Mouse (Mus musculus) cortical plate, adult 2 months (tissue): ENCODE data around the gene Bhlha9. TPM values are rescaled to one million over a fixed set of nuclear protein-coding genes. Genes with fewer than 3 reads are reported as not detected.

ENCODE experiments used
- H3K27ac ChIP-seq: fragments of 200-500 bp; 2 replicates; pipeline ENCODE4 v1.5.1; 2012; ENCODE audit warnings: low read length, control low read depth, inconsistent platforms; ENCODE audit not compliant: insufficient read depth
- H3K4me1 ChIP-seq: fragments of 200-500 bp; 2 replicates; pipeline ENCODE4 v1.6.1; 2011; ENCODE audit warnings: low read length; ENCODE audit not compliant: control insufficient read depth, insufficient read depth
- H3K4me3 ChIP-seq: fragments of 200-500 bp; 2 replicates; pipeline ENCODE4 v1.5.1; 2011; ENCODE audit warnings: mild to moderate bottlenecking, low read length, control low read depth; ENCODE audit not compliant: insufficient read depth
- CTCF ChIP-seq: fragments of 200-500 bp; IDR thresholded peaks from 2 replicates; pipeline ENCODE4 v1.5.1; 2011; ENCODE audit warnings: mild to moderate bottlenecking, control low read depth, low read length; ENCODE audit not compliant: insufficient read depth; ENCODE audit errors: extremely low read depth
- POLR2A ChIP-seq: fragments of 200-500 bp; IDR thresholded peaks from 2 replicates; pipeline ENCODE4 v1.6.1; 2011; ENCODE audit warnings: mild to moderate bottlenecking, low read length, control low read depth; ENCODE audit not compliant: insufficient read depth; ENCODE audit errors: extremely low read depth
- polyA plus RNA-seq: library from polyadenylated mRNA; depleted of rRNA; stranded (reverse); fragments of >200 nt; gene quantifications from 2 replicates; pipeline ENCODE4 v1.2.3, GENCODE M21; 2012; rRNA removed

Gene Bhlha9
- 3.5 and 4.5 TPM in 2 replicates for polyA plus RNA-seq

DNA sequence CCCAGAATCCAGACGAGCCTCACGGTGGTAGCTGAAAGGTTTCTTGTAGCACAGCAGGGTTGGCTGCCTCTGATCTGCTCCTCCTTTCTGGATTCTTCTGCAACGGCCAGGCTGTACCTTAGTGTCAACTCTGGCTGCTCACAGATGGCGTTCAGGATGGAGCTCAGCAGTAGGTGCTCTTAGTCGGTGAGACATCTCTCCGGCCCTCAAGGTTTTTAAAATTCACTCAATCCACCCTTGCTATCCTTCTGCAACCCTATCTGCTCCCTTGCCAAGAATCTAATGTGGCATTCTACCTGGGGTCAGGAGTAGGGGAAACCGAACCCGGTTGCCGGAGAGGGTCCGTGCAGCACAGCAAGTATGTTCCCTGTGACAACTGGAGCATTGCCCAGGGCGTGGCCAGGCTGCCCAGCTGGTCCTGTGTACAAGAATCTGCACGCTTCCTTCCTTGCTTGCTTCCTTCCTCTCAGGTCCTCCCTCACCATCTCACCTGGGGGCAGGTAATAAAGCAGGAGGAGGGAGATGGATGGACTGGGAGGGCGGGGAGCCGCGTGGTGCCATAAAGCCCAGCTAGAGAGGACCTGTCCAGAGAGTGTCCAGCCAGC is at the start of gene Bhlha9:
TSS of gene Bhlha9 (plus strand) at position 600 of the 605 bp plus-strand sequence.
- peak within 1 kb of the TSS; percentile 35 for H3K4me3 ChIP-seq
- TF ChIP-seq CTCF (no peak), POLR2A (no peak)
- peaks cover 5% of the 10 kb centered on the region; the same call in 1 of the 2 replicates for H3K4me1 ChIP-seq
- H3K27ac ChIP-seq, result peak within 1 kb of the TSS; percentile 69

DNA sequence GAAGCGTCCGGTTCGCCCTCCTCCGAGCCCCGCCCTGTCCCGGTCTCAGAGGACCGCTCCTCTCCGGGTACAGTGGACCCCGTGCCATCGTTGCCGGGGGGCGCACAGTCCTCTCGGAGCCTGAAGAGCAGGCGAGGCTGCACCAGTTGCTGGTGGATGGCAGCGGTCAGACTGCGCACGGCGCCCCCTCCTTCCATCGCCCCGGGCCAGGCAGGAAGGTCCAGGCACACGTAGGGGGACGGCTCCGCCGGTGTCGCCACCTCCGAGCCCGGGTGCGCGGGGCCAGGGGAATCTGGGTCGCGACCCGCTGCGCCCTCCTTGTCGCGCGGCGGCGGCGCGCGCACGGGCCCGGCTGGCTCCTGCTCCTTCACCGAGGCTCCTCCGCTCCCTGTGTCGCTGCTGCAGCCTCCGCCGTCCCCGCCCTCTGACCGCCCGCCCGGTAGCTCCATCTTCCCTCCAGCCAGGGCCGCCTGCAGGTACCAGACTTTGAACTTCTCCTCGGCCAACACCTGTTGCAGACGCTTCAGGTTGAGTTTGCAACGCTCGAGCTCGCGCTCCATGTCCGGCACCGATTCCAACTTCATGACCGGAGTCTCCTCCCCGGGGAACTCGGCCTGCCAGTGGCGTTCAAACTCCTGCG is 49.6 kb upstream of the Bhlha9 start:
- Histone ChIP-seq H3K4me1 (no peaks in the 10 kb centered on the region), H3K4me3 (peak overlapping the region; percentile 37), H3K27ac (no peak overlapping the region)
- TF ChIP-seq CTCF, result no peak
- TF ChIP-seq POLR2A, result no peak

DNA sequence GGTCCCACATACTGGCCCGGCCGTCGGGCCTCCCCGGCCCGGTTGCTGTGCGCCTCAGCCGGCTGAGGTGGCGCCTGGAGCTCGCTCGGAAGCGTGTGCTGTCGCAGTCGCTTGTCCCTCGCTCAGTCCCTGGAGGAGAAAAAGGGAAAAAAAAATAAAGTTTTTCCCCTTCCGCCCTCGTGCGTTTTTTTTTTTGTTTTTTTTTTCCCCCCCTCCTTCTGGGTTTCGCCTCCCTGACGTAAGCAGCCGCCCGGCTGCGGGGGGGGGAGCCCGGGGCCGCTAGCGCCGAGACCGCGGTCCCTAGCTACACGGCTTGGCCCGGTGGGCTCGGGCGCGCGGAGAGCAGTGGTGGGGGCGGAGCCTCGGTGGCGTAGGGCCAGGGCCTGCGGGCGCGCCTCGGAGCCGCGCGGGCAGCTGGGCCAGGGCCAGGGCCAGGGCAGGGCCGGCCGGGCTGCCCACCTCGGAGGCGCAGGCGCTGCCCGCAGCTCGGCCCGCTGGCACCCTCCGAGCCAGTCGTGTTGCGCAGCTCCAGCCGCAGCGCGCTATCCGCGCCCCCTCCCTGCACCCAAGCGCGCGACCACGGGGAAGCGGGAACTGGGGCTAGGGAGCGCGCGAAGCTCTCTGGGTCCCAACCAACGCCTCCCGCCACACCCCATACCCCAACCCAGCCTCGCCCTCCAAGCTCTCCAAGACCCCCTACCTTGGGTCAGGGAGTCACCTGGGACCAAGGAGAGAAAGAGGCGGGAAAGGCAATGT is 48.9 kb upstream of the Bhlha9 start:
- peak overlapping the region; percentile 37 for H3K4me3 ChIP-seq
- no peak for TF ChIP-seq POLR2A
- no peak for TF ChIP-seq CTCF
- H3K27ac ChIP-seq, result no peak overlapping the region
- no peaks in the 10 kb centered on the region for H3K4me1 ChIP-seq

GRCm38 (mm10) chr11:76624071-76624470 is 48.2 kb upstream of the Bhlha9 start:
- Histone ChIP-seq H3K4me1 (no peaks in the 10 kb centered on the region), H3K4me3 (no peak overlapping the region; the same call in 1 of the 2 replicates), H3K27ac (no peak overlapping the region)
- no peak for TF ChIP-seq POLR2A
- TF ChIP-seq CTCF, result no peak

DNA sequence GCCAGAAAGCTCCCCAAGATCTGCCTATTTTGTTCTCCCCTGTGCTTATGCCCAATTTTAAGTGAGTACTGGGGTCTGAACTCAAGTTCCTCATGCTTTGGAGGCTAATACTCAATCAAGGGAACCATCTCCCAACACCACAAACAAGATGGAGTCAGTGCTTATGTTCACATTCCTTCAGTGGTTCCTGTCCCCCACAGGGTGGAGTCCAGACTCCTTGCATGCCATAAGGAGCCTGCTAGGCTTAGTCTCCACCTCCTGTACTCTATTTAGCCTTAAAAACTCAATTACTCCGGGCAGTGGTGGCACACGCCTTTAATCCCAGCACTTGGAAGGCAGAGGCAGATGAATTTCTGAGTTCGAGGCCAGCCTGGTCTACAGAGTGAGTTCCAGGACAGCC is 47.4 kb upstream of the Bhlha9 start:
- no peaks in the 10 kb centered on the region for H3K4me1 ChIP-seq
- no peak overlapping the region for H3K27ac ChIP-seq
- H3K4me3 ChIP-seq, result no peak overlapping the region
- TF ChIP-seq CTCF (no peak), POLR2A (no peak)

DNA sequence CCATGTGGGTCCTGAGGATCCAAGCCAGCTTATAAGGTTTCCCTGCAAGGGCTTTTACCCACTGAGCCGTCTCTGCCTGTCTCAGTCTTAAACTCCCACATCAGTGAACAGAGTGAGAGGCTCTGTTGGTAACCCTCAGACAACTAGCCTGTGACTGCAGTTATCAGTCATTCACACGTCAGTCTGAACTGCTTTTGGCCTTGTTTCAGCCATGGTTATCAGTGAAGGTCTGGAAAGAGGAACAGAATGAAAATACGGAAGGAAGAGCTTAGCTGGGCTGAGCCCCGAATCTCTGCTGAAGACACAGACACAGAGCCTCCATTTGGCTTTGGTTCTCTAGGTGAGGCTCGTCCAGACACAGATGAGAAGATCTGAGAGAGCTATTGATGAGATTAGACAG is 43.7 kb upstream of the Bhlha9 start:
- TF ChIP-seq POLR2A (no peak), CTCF (no peak)
- no peak overlapping the region for H3K4me3 ChIP-seq
- no peaks in the 10 kb centered on the region for H3K4me1 ChIP-seq
- H3K27ac ChIP-seq, result no peak overlapping the region

DNA sequence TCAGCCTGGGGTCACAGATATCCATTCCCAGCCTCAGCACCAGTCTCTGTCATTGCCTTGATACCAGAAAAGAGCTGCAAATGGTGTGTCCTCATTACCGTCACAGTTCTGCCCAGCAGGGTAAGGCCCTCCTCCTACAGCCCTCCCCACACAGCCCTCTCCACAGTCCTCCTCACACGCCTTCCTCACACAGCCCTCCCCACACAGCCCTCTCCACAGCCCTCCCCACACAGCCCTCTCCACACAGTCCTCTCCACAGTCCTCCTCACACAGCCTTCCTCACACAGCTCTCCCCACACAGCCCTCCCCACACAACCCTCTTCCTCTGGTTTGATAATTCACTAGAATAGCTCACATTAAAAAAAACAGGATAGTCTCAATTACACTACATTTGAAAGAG is 42.2 kb upstream of the Bhlha9 start:
- no peak for TF ChIP-seq POLR2A
- no peak for TF ChIP-seq CTCF
- Histone ChIP-seq H3K27ac (no peak overlapping the region), H3K4me3 (no peak overlapping the region), H3K4me1 (no peaks in the 10 kb centered on the region)

- TF ChIP-seq CTCF (no peak), POLR2A (no peak)
- Histone ChIP-seq H3K4me1 (no peaks in the 10 kb centered on the region), H3K27ac (no peak overlapping the region)
These were observed 41.8 kb upstream of the Bhlha9 start for GRCm38 (mm10) chr11:76630487-76630886.

DNA sequence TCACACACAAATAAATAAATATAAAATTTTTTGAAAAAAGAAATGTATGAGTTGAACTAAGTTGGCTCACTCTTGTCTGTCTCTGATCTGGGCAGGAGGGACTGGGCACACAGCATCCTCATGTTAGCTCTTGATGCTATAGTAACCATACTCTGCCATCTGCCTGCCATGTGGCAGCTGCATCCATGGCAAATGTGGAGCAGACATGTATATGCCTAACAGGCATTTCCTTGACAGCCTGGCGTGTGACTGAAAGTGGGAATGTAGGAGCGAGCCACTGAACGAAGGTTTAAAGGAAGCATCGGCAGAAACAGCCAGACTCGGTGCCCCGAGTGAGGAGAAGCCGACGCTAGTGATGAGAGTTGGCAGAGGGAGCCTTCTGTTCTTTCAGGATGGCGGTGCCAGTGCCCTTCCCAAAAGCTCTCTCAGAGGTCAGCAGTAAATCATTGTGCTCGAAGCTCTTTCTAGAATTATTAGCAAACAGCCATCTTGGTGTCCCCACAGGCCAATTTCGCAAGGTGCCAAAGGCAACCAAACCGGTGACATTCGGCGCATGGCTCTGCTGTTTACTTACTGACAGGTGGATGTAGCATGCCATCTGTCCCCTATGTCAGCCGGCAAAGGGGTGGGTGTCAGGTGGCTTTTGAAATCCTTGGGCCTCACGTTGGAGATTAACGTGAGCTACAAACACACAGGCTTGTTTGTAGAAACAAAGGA is 32.8 kb upstream of the Bhlha9 start:
- Histone ChIP-seq H3K4me3 (no peak overlapping the region), H3K27ac (no peak overlapping the region), H3K4me1 (no peaks in the 10 kb centered on the region)
- TF ChIP-seq CTCF (no peak), POLR2A (no peak)

More at GRCm38 (mm10) chr11:76630487-76630886, 41.8 kb upstream of the Bhlha9 start:
- H3K4me3 ChIP-seq, result no peak overlapping the region
